Mouse (Mus musculus) gastrocnemius, postnatal 25 days (tissue): ENCODE measurements at regions not wholly inside any gene's neighbourhood (a gene's known extent, or its start where the extent isn't known, plus 50 kb on each side); places are given as distances from the start of the nearest gene placed in this dataset.

ENCODE experiments used
- DNase-seq: peaks from one replicate; pipeline ENCODE4 v3.0.0; 2022

GRCm38 (mm10) chr12:106128944-106129724 lies 119.1 kb downstream of the Vrk1 start:
- no peak for DNase-seq

- no peak for DNase-seq
Measured at GRCm38 (mm10) chr12:106130071-106130676, 120.1 kb downstream of the Vrk1 start.

GRCm38 (mm10) chr12:106132715-106133114 lies 122.7 kb downstream of the Vrk1 start:
- DNase-seq, result no peak

GRCm38 (mm10) chr12:106138466-106138865 lies 128.4 kb downstream of the Vrk1 start:
- no peak for DNase-seq

GRCm38 (mm10) chr12:106139491-106139890 lies 129.5 kb downstream of the Vrk1 start:
- DNase-seq, result no peak

- no peak for DNase-seq
Measured at GRCm38 (mm10) chr12:106139927-106140326, 129.9 kb downstream of the Vrk1 start.

- DNase-seq, result no peak
Measured at GRCm38 (mm10) chr12:106140671-106141070, 130.6 kb downstream of the Vrk1 start.

- DNase-seq, result no peak
Measured at GRCm38 (mm10) chr12:106143548-106143947, 133.5 kb downstream of the Vrk1 start.

GRCm38 (mm10) chr12:106156837-106157236 lies 146.8 kb downstream of the Vrk1 start:
- no peak for DNase-seq

GRCm38 (mm10) chr12:106157827-106158226 lies 147.8 kb downstream of the Vrk1 start:
- DNase-seq, result no peak

- DNase-seq, result no peak
Measured at GRCm38 (mm10) chr12:106158620-106159019, 148.6 kb downstream of the Vrk1 start.

- no peak for DNase-seq
Measured at GRCm38 (mm10) chr12:106171301-106171700, 161.3 kb downstream of the Vrk1 start.

- DNase-seq, result no peak
Measured at GRCm38 (mm10) chr12:106173211-106173610, 163.2 kb downstream of the Vrk1 start.

- DNase-seq, result no peak
Measured at GRCm38 (mm10) chr12:106174070-106174980, 164.3 kb downstream of the Vrk1 start.

- DNase-seq, result no peak
Measured at GRCm38 (mm10) chr12:106174981-106175700, 165.1 kb downstream of the Vrk1 start.

- DNase-seq, result no peak
Measured at GRCm38 (mm10) chr12:106177302-106177701, 167.3 kb downstream of the Vrk1 start.

GRCm38 (mm10) chr12:106177861-106178260 lies 167.8 kb downstream of the Vrk1 start:
- no peak for DNase-seq

GRCm38 (mm10) chr12:106178688-106179205 lies 168.7 kb downstream of the Vrk1 start:
- no peak for DNase-seq

GRCm38 (mm10) chr12:106182923-106183322 lies 172.9 kb downstream of the Vrk1 start:
- DNase-seq, result no peak

GRCm38 (mm10) chr12:106183973-106184372 lies 173.9 kb downstream of the Vrk1 start:
- DNase-seq, result no peak

GRCm38 (mm10) chr12:106185398-106186077 lies 175.5 kb downstream of the Vrk1 start:
- DNase-seq, result peak; percentile 29
